30 mouse cellular contexts compared by ENCODE assay signal in genomic region chr7:45297563-45297962, GRCm38 (mm10). TPM values are rescaled to one million over a fixed set of nuclear protein-coding genes. Genes with fewer than 3 reads are reported as not detected.
DNase-seq lines count a peak whose midpoint lies in the region; ATAC-seq and TF ChIP-seq lines count a peak whose summit lies in the region.
"Had no signal": no experiment of that assay in that cellular context is flagged by ENCODE, and none has a peak within 500 bp of the region (broad histone marks: within the 10 kb centered on the region; RNA-seq: fewer than 3 reads in every experiment).

No protein-coding gene starts in this region.

- 0 out of 2 replicates have a peak, but pooled peaks cover 3% of the 10 kb centered on the region for H3K4me1 ChIP-seq in brown adipose tissue, adult 24 weeks (ENCODE audit: control insufficient read depth, insufficient read depth, insufficient read length, low read length)

- intact Hi-C loops in left cerebral cortex, adult 2 months (cut with DNase I) = loop anchor here (5.0 kb wide), 2 partner anchors 90 to 215 kb away; no protein-coding TSS in a partner anchor
- intact Hi-C loops in left cerebral cortex, postnatal 10 days (cut with DNase I) = no loop called here

- no peak overlapping the region for H3K4me3 ChIP-seq in left cerebral cortex, adult 2 months
- no peak overlapping the region for H3K4me3 ChIP-seq in brown adipose tissue, adult 24 weeks (ENCODE audit: insufficient read depth, low read depth, low read length)
- H3K4me3 ChIP-seq: embryonic facial prominence, embryonic 15.5 days; erythroblast, embryonic 14.5 days; forebrain, embryonic 15.5 days; heart, embryonic 13.5 days had no signal

- TF ChIP-seq CTCF in left cerebral cortex, adult 2 months (IDR thresholded peaks at IDR 0.05) = no peak

- no peak for DNase-seq in left cerebral cortex, adult 2 months (ENCODE audit: extremely low spot score in 1 of 2, low spot score in 2 of 2)
- no peak for DNase-seq in left cerebral cortex, postnatal 10 days (ENCODE audit: extremely low spot score in 1 of 2, low spot score in 2 of 2)
- peak; percentile 70 for DNase-seq in R1 (ENCODE audit: low read depth, low spot score)
- no peak for DNase-seq in frontal cortex, postnatal 25 days (ENCODE audit: low spot score in 2 of 2)
- DNase-seq: B cell, adult 2 months; cerebellum, adult 11 months; cerebellum, adult 8-10 months; cerebellum, postnatal 14 days; embryo, embryonic 11 days; gastrocnemius, postnatal 36 days; heart, adult 11 months; heart, postnatal 36 days; kidney, adult 11 months had no signal

- H3K27ac ChIP-seq in left cerebral cortex, adult 2 months = peak overlapping the region; percentile 44
- peak overlapping the region; percentile 82 for H3K27ac ChIP-seq in brown adipose tissue, adult 24 weeks (replicated peaks; ENCODE audit: low read depth, low read length)
- H3K27ac ChIP-seq: embryonic facial prominence, embryonic 15.5 days; forebrain, embryonic 15.5 days; heart, embryonic 13.5 days had no signal

- ATAC-seq in erythroid progenitor cell, adult 5-6 weeks (replicated peaks; ENCODE audit: low FRiP score, poor library complexity, severe bottlenecking) = no peak
- ATAC-seq: CD4-positive, CD25-positive, alpha-beta regulatory T cell, adult 4 months; forebrain, embryonic 15.5 days; hindbrain, embryonic 16.5 days had no signal

RNA-seq across cellular contexts. Expression of gene Slc6a21, which starts 20.2 kb away (rescaled TPM):
- under 1 TPM in 1 of 2 experiments, not detected in 1; 0.23 TPM for total RNA-seq in left cerebral cortex, adult 2 months (2021)
- under 1 TPM; 0.41 to 0.60 TPM for total RNA-seq in left cerebral cortex, postnatal 10 days (2021)
- polyA plus RNA-seq in brown adipose tissue, adult 24 weeks (2012; ENCODE audit: insufficient read depth, insufficient read length, missing spikeins) = not detected in 2 replicates
- total RNA-seq in erythroid progenitor cell, adult 5-6 weeks (2015; ENCODE audit: low replicate concordance) = not detected in 2 replicates
- not detected in 2 replicates for total RNA-seq in erythroid progenitor cell, adult 5-6 weeks (2017; ENCODE audit: low replicate concordance)
- total RNA-seq: common myeloid progenitor, adult 5-6 weeks; gastrocnemius, adult 18-20 months; gastrocnemius, postnatal 36 days; heart, postnatal 36 days; MEL had no signal
- polyA plus RNA-seq: CD4-positive, CD25-positive, alpha-beta regulatory T cell, adult 4 months; embryonic facial prominence, embryonic 11.5 days; embryonic facial prominence, embryonic 15.5 days; erythroblast, embryonic 14.5 days; forebrain, embryonic 11.5 days; forebrain, embryonic 15.5 days; heart, embryonic 13.5 days; heart, postnatal 0 days; hindbrain, embryonic 11.5 days; hindbrain, embryonic 16.5 days; intestine, embryonic 14.5 days had no signal

RNA-seq across cellular contexts. Expression of gene Trpm4, which starts 36.0 kb away (rescaled TPM):
- 10 to 100 TPM; 18.5 to 24.6 TPM for total RNA-seq in left cerebral cortex, adult 2 months (2021)
- 10 to 100 TPM; 20.5 to 32.2 TPM for total RNA-seq in left cerebral cortex, postnatal 10 days (2021)
- 4.0 and 5.0 TPM in 2 replicates for polyA plus RNA-seq in brown adipose tissue, adult 24 weeks (2012; ENCODE audit: insufficient read depth, insufficient read length, missing spikeins)
- not detected in 2 replicates for total RNA-seq in erythroid progenitor cell, adult 5-6 weeks (2015; ENCODE audit: low replicate concordance)
- total RNA-seq in erythroid progenitor cell, adult 5-6 weeks (2017; ENCODE audit: low replicate concordance) = not detected in 2 replicates

RNA-seq across cellular contexts. Expression of gene Hrc, which starts 37.5 kb away (rescaled TPM):
- under 1 TPM; 0.23 to 0.61 TPM for total RNA-seq in left cerebral cortex, adult 2 months (2021)
- 1 to 10 TPM in 1 of 2 experiments, under 1 TPM in 1; 0.99 to 1.3 TPM for total RNA-seq in left cerebral cortex, postnatal 10 days (2021)
- polyA plus RNA-seq in brown adipose tissue, adult 24 weeks (2012; ENCODE audit: insufficient read depth, insufficient read length, missing spikeins) = 8.1 and 16.2 TPM in 2 replicates
- not detected in 2 replicates for total RNA-seq in erythroid progenitor cell, adult 5-6 weeks (2015; ENCODE audit: low replicate concordance)
- total RNA-seq in erythroid progenitor cell, adult 5-6 weeks (2017; ENCODE audit: low replicate concordance) = not detected in 2 replicates
- total RNA-seq: MEL had no signal
- polyA plus RNA-seq: CD4-positive, CD25-positive, alpha-beta regulatory T cell, adult 4 months; erythroblast, embryonic 14.5 days; forebrain, embryonic 11.5 days had no signal

RNA-seq across cellular contexts. Expression of gene Slc6a16, which starts 56.7 kb away (rescaled TPM):
- total RNA-seq in left cerebral cortex, adult 2 months (2021) = 1 to 10 TPM; 1.9 to 2.4 TPM
- 1 to 10 TPM; 1.4 to 1.7 TPM for total RNA-seq in left cerebral cortex, postnatal 10 days (2021)
- polyA plus RNA-seq in brown adipose tissue, adult 24 weeks (2012; ENCODE audit: insufficient read depth, insufficient read length, missing spikeins) = not detected in 2 replicates
- total RNA-seq in erythroid progenitor cell, adult 5-6 weeks (2015; ENCODE audit: low replicate concordance) = not detected in 2 replicates
- total RNA-seq in erythroid progenitor cell, adult 5-6 weeks (2017; ENCODE audit: low replicate concordance) = not detected in 2 replicates
- total RNA-seq: adrenal gland, postnatal 36 days; common myeloid progenitor, adult 5-6 weeks; gastrocnemius, adult 18-20 months; gastrocnemius, postnatal 36 days; heart, postnatal 36 days; MEL had no signal
- polyA plus RNA-seq: CD4-positive, CD25-positive, alpha-beta regulatory T cell, adult 4 months; embryonic facial prominence, embryonic 11.5 days; erythroblast, embryonic 14.5 days; forebrain, embryonic 11.5 days; heart, postnatal 0 days had no signal

RNA-seq across cellular contexts. Expression of gene Cd37, which starts 58.6 kb away (rescaled TPM):
- 1 to 10 TPM; 4.2 to 5.4 TPM for total RNA-seq in left cerebral cortex, adult 2 months (2021)
- 1 to 10 TPM; 4.1 to 4.3 TPM for total RNA-seq in left cerebral cortex, postnatal 10 days (2021)
- polyA plus RNA-seq in brown adipose tissue, adult 24 weeks (2012; ENCODE audit: insufficient read depth, insufficient read length, missing spikeins) = 4.1 and 4.5 TPM in 2 replicates
- 82.2 and 86.1 TPM in 2 replicates for total RNA-seq in erythroid progenitor cell, adult 5-6 weeks (2015; ENCODE audit: low replicate concordance)
- 21.1 and 54.8 TPM in 2 replicates for total RNA-seq in erythroid progenitor cell, adult 5-6 weeks (2017; ENCODE audit: low replicate concordance)

Comparison
In these comparisons a context has a peak if more than half of its experiments do, and no peak if none do; other contexts are left out.
1. RNA of gene Trpm4, which starts 36.0 kb away (total RNA-seq): 20.5 to 32.2 TPM in left cerebral cortex, postnatal 10 days and 18.5 to 24.6 TPM in left cerebral cortex, adult 2 months; not detected in erythroid progenitor cell, adult 5-6 weeks; every median in the first group is over 4 times any median in the second.